Mouse (Mus musculus) mature B cell (primary cell): ENCODE data around the gene Chd2.

Experiments used
- in situ Hi-C: fragments of 300-500 bp; cut with MboI; formaldehyde crosslinking; loops from 2 replicates; pipeline ENCODE4 v1.14.3; 2019

Gene Chd2

GRCm38 (mm10) chr7:73561492-73562055 lies 19.9 kb upstream of the Chd2 start:
- in situ Hi-C loops = no loop called here

DNA sequence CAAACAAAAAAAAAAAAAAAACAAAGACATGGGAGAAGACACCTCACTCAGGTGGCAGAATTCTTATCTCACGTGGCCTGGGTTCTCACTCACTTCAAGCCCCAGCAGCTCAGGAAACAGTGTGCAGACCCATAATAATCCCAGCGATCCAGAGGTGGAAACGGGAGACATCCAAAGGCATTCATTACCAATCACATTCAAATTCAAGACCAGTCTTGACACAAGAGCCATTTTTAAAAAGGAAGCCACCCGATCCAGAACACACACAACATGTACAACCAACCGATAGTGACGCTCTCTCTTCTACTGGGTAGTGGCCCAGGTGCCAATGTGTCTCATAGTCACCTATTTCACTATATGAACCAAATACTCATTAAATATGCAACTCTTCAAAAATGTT lies 19.2 kb upstream of the Chd2 start:
- in situ Hi-C loops = no loop called here

- in situ Hi-C loops = loop anchor here (10.0 kb wide), 1 partner anchor 55 kb away; no protein-coding TSS in a partner anchor
Measured at GRCm38 (mm10) chr7:73559853-73560190, 18.2 kb upstream of the Chd2 start.

DNA sequence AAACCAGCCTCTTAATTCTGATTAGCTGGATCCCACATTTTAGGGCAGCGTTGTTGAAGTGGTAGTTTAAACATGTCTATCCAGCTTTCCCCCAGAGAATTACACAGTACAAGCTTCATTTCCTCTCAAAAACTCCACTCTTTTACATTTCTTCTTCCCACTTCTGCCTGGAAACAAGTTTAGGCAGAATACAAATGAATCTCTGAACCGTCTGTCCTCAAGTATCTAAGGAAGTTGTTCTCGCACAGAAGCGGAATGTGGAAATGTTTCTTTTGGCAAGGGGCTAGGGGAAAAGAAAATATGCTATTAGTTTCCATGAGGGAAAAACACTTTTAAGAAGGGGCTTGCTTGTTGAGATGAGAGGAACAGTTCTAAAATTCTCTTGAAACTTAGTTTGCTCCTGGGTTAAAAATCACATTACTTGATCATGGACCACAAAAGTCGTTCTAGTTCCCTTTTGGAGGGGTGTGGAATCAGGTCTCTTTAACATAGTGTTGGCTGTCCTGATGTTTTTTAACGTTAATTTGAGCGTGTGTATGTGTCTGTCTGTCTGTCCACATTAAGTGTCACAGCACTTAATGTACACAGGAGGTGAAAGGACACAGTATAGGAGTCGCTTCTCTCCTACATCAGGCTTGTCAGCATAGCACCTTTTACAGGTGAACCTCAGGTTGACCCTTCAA lies 17.7 kb upstream of the Chd2 start:
- in situ Hi-C loops = loop anchor here (10.0 kb wide), 1 partner anchor 55 kb away; no protein-coding TSS in a partner anchor

GRCm38 (mm10) chr7:73558293-73559169 lies 16.9 kb upstream of the Chd2 start:
- in situ Hi-C loops = loop anchor here (10.0 kb wide), 1 partner anchor 56 kb away; no protein-coding TSS in a partner anchor

DNA sequence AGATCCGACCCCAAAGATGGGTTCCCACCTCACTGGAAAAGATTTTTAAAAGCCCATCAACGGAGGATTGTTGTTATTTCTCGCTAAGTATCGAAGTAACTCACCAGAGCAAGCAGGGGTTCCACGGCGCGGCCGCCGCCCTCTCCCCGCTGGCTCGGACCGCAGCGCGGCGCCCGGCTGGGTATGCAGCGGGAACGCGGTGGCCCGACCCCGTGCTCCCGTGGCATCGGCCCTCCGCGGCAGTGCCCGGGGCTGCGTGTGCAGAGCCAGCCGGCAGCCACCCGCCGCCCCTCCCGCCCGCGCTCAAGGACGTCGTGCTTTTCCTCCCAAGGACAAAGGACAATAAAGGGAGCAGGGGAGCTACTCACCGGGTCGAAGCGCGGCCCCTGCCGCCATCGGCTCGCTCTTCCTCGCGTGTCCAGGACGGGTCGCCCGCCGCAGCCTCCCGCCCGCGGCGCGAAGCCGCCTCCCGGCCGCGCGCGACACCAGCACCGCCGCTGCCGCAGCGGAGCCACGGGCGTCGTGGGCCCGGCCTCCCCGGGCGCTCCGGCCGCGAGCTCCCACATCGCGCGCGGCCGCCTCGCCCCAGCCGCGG lies 16.1 kb upstream of the Chd2 start:
- in situ Hi-C loops = loop anchor here (10.0 kb wide), 1 partner anchor 57 kb away; no protein-coding TSS in a partner anchor

GRCm38 (mm10) chr7:73556688-73557667 lies 15.3 kb upstream of the Chd2 start:
- in situ Hi-C loops = loop anchor here (10.0 kb wide), 1 partner anchor 58 kb away; no protein-coding TSS in a partner anchor

- in situ Hi-C loops = loop anchor here (10.0 kb wide), 1 partner anchor 59 kb away; no protein-coding TSS in a partner anchor
Measured at GRCm38 (mm10) chr7:73555918-73556580, 14.4 kb upstream of the Chd2 start.

DNA sequence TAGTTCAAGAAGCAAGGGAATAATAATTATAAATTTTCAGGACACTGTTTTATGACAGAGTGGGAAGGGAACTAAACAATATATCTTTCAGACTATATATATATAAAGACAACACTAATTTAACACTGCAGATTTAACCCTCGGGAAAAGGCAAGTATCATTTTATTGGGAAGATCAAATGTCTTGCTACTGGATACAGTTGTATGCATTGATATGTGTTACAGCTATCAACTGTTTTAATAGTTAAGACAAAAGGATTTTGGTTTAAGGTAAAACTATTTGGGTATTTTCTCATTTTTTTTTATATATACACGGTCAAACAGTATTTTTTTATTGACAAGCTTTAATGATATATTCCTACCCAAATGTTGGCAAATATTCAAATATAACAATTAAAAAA lies 13.2 kb upstream of the Chd2 start:
- in situ Hi-C loops = loop anchor here (10.0 kb wide), 1 partner anchor 60 kb away; no protein-coding TSS in a partner anchor

- in situ Hi-C loops = loop anchor here (10.0 kb wide), 1 partner anchor 62 kb away; no protein-coding TSS in a partner anchor
Measured at GRCm38 (mm10) chr7:73553160-73553559, 11.5 kb upstream of the Chd2 start.

- in situ Hi-C loops = loop anchor here (10.0 kb wide), 1 partner anchor 63 kb away; no protein-coding TSS in a partner anchor
Measured at GRCm38 (mm10) chr7:73552054-73552750, 10.6 kb upstream of the Chd2 start.

DNA sequence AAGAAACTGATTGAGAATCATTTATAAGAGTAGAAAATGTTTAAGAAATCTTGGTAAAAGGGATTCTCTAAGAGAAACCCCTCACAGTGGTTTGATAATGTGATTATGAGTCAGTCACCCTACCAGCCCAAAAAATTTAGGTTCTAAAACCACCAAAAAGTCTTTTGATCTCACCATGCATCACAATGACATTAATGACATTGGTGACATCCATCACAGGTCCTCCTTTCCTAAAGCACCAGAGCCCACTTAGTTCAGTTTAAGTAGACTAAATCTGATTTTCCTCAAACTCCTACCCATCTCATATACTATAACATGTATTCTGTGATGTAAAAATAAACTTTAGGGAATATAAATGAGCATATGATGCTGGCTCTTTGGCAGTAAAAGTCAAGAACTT lies 9.7 kb upstream of the Chd2 start:
- in situ Hi-C loops = loop anchor here (10.0 kb wide), 1 partner anchor 63 kb away; no protein-coding TSS in a partner anchor

DNA sequence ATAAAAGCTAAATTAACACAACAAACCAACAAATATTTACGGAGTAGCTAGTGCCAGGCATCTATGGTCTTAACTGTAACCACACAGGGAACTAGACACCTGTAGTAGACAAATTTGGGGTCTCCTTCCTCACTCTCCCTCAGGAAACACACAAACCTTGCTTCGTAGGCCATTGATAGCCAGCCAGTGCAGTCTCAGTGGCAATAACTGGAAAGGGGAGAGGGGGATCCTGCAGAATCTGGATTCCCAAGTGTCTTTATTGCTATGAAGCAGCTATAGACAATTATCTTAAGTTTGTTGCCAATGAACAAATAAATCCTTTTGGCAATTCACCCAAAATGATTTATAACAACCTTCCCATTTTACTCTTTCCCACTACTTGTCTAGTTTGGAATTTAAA lies 6.4 kb upstream of the Chd2 start:
- in situ Hi-C loops = no loop called here

DNA sequence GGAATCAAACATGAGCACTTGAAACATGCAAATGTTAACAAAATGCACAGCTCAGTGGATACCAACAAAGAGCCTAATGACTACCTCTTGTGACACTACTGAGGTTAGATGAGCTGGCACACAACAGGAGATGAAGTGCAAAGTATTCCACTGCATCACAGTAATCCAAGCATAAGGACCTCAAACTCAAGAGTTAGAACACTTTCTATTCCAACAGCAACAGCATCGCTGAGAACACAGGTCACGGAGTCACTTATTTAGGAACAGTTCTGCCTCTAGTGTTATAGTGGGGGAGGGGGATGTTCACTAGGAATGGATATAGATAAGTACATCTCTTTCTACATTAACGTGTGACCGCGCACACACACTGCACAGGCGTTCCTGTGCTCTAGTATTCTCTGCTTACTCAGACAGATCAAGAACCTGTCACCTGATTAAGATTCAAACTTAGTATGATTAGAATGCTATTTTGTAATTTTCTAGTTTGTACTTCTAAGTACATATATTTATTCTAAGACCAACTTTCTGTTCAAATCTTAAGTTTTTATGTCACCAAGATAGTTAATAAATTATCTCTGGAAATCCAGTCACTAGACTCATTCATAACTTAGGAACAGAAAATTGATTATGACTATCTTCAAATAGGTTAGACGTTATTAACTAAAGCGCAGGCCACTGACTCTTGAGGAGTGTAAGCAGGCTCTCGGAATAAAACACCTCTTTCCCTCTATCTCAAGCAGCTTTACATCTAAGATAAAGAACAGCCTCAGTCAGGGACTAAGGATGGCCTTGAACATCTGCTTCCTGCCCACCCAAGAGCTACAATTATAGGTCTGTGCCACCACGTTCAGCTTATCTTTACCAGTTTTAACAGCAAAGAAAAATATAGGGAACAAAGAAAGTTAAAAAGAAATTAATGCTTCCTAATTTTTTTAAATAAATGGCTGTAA lies 5.2 kb upstream of the Chd2 start:
- in situ Hi-C loops = no loop called here

DNA sequence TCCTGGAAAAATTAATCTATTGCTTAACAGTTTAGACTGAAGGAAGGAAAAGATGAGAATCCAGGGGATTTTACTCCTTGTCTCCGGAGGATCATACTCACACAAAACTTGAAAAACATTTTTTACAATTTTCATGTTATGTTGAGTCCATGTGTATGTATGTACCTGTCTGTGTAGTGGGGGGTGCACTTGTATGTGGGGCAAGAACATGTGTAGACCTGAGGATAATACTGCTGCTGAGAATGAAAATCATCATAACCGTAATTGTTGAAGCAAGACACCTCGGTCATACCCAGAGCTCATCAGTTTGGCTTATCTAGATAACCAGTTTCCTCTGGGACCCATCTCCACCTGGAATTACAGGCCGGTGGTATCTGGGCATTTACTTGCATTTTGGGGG lies 3.4 kb upstream of the Chd2 start:
- in situ Hi-C loops = no loop called here

DNA sequence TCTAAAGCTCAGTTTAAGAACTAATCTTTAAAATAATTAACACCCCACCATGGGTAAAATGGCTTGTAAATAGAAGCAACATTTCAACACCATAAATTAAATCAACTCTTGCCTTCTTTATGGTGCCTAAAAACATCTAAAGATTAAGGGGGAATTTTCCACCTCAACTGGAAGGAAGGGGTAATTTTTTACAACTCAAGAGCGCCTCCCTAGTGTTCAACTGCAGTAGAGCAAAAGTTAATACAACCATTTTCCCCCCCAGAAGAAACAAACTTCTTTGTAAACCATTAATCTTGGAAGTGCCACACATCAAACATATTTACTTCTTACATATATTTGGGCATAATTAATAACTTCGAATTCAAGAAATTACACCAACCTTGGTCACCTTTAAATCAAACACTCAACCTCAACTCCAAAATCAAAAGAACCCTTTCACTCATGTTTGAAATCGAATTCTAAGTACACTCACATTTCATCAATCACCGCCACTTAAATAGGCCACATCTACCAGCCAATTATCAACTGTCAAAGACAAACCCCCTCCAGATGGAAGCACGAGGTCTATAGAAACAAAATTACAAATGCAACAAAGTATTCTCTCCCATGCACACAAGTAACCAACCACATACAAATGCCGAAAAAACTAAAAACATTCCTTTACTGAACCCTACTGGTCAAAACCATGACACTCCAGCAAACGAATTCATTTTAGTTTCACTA lies 662 bp upstream of the Chd2 start:
- in situ Hi-C loops = no loop called here

- in situ Hi-C loops = no loop called here
Measured at GRCm38 (mm10) chr7:73541079-73541390, 595 bp downstream of the Chd2 start.
